Mouse (Mus musculus): Measurements from ENCODE around the gene Rhoq. TPM values are rescaled to one million over a fixed set of nuclear protein-coding genes. Genes with fewer than 3 reads are reported as not detected.
A peak's percentile ranks its signal among the peaks of the same experiment; 100 is the strongest.

Rhoq gene
- polyA plus RNA-seq, 1 experiment from 2014 or later = 11.1 TPM

DNA sequence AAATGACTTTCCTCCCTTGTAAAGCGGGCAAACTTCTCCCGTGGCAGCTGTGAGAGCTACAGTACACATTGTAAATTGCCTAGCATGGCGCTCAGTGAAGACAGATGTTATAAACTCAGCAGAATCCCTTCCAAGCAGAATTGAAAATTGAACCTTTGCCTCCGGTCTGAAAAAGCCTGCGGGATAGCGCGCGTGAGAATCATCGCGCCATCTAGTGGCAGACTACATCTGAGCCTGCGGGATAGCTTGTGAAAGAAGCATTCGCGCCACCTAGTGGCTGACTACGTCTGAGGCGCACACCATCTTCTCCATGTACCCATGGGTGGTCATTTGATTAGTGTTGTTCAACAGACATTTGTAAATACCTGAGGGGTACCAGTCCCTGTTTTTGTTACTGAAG lies 81.5 kb downstream of the Rhoq start:
- H3K4me2 ChIP-seq (ENCODE audit: low read depth, low read length) = no peak overlapping the region
- 2% methylated on average over 15 of the region's 15 CpGs for WGBS
- no peaks in the 10 kb centered on the region for H3K36me3 ChIP-seq (ENCODE audit: control insufficient read depth, insufficient read depth, low read length)
- H3K9ac ChIP-seq (ENCODE audit: low read length) = no peak overlapping the region
- ATAC-seq (ENCODE audit: insufficient read depth, low FRiP score) = peak; percentile 76
- no peak overlapping the region for H3K27ac ChIP-seq (ENCODE audit: low read length)
- no peaks in the 10 kb centered on the region for H3K27me3 ChIP-seq (ENCODE audit: control insufficient read depth, insufficient read depth, low read length)
- no peaks in the 10 kb centered on the region for H3K9me3 ChIP-seq (replicated peaks; ENCODE audit: control insufficient read depth, low read length)
- no peaks in the 10 kb centered on the region for H3K4me1 ChIP-seq (ENCODE audit: control insufficient read depth, insufficient read depth, low read length)
- H3K4me3 ChIP-seq (replicated peaks; ENCODE audit: low read length) = no peak overlapping the region

DNA sequence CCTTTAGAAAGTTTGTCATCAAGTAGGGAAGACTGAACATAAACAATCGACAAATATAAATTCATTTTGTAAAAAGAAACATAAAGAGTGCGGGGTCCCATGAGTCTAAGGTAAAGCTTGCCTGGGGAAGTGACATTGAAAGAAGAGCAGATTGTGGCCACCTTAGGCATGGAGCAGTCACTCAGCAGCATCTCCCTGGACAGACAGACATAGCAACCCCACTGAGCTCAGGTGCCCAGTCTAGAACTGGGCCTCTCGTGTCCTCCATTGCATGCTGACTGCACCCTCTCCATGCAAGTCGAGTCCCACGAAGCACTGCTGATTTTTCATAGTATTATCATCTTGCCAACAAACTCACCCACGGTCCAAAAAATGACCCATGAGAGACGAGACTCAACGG lies 81.9 kb downstream of the Rhoq start:
- 77% methylated on average over 8 of the region's 8 CpGs for WGBS

More for the DNA sequence above, 81.9 kb downstream of the Rhoq start:
- no peaks in the 10 kb centered on the region for H3K27me3 ChIP-seq (ENCODE audit: control insufficient read depth, insufficient read depth, low read length)
- no peaks in the 10 kb centered on the region for H3K36me3 ChIP-seq (ENCODE audit: control insufficient read depth, insufficient read depth, low read length)
- H3K4me1 ChIP-seq (ENCODE audit: control insufficient read depth, insufficient read depth, low read length) = no peaks in the 10 kb centered on the region
- no peak overlapping the region for H3K9ac ChIP-seq (ENCODE audit: low read length)
- H3K27ac ChIP-seq (ENCODE audit: low read length) = no peak overlapping the region
- no peak for ATAC-seq (ENCODE audit: insufficient read depth, low FRiP score)
- H3K4me2 ChIP-seq (ENCODE audit: low read depth, low read length) = no peak overlapping the region
- H3K4me3 ChIP-seq (replicated peaks; ENCODE audit: low read length) = no peak overlapping the region
- no peaks in the 10 kb centered on the region for H3K9me3 ChIP-seq (replicated peaks; ENCODE audit: control insufficient read depth, low read length)

Other genes starting within 250 kb of the Rhoq start
- 5.3 and 5.8 TPM in 2 replicates for gene Epas1, start 209.4 kb upstream of the Rhoq start, polyA plus RNA-seq (2015; fragmentation: Nextera tagmentation; extraction: Ambion mirVana)
- gene Tmem247, start 45.7 kb upstream of the Rhoq start, polyA plus RNA-seq (2015; fragmentation: Nextera tagmentation; extraction: Ambion mirVana) = not detected in 2 replicates
- gene Atp6v1e2, start 15.2 kb upstream of the Rhoq start, polyA plus RNA-seq (2015; fragmentation: Nextera tagmentation; extraction: Ambion mirVana) = 0.18 TPM in 1 of 2 replicates, not detected in the other
- 51.8 and 52.4 TPM in 2 replicates for gene Pigf, start 62.3 kb downstream of the Rhoq start, polyA plus RNA-seq (2015; fragmentation: Nextera tagmentation; extraction: Ambion mirVana)
- gene Cript, start 62.5 kb downstream of the Rhoq start, polyA plus RNA-seq (2015; fragmentation: Nextera tagmentation; extraction: Ambion mirVana) = 115 and 120 TPM in 2 replicates
- 7.9 and 8.7 TPM in 2 replicates for gene Socs5, start 144.6 kb downstream of the Rhoq start, polyA plus RNA-seq (2015; fragmentation: Nextera tagmentation; extraction: Ambion mirVana)

Measured in stomach, embryonic 16.5 days (tissue).